Mouse (Mus musculus) cerebellum, adult 2 months (tissue): ENCODE results near the gene Colgalt1. TPM values are rescaled to one million over a fixed set of nuclear protein-coding genes. Genes with fewer than 3 reads are reported as not detected.

Experiments
- DNase-seq, 2 experiments: peaks; one replicate each; pipeline ENCODE4 v3.0.0; 2021
- H3K27ac ChIP-seq: fragments of 200-500 bp; 2 replicates; pipeline ENCODE4 v1.5.1; 2012; ENCODE audit warnings: low read length, control low read depth, inconsistent platforms; ENCODE audit not compliant: insufficient read depth
- H3K27me3 ChIP-seq: fragments of 200-500 bp; 2 replicates; pipeline ENCODE4 v1.6.1; 2012; ENCODE audit warnings: inconsistent platforms, mild to moderate bottlenecking, low read length, moderate library complexity; ENCODE audit not compliant: control insufficient read depth, insufficient read depth
- H3K4me1 ChIP-seq: fragments of 200-500 bp; 2 replicates; pipeline ENCODE4 v1.6.1; 2011; ENCODE audit warnings: low read length; ENCODE audit not compliant: control insufficient read depth, insufficient read depth
- H3K4me3 ChIP-seq: fragments of 200-500 bp; replicated peaks from 2 replicates; pipeline ENCODE3; 2011; ENCODE audit warnings: mild to moderate bottlenecking, low read depth, low read length, control low read depth; ENCODE audit not compliant: insufficient read depth
- CTCF ChIP-seq: fragments of 200-500 bp; IDR thresholded peaks from 2 replicates; pipeline ENCODE4 v1.5.1; 2011; ENCODE audit warnings: low read depth, mild to moderate bottlenecking, control low read depth, low read length, moderate library complexity, borderline replicate concordance; ENCODE audit not compliant: insufficient read depth
- POLR2A ChIP-seq: fragments of 200-500 bp; IDR thresholded peaks from 2 replicates; pipeline ENCODE4 v1.6.1; 2011; ENCODE audit warnings: low read length, control low read depth, borderline replicate concordance; ENCODE audit not compliant: insufficient read depth
- WGBS: fragments of 180-500 bp; shearing (Covaris S2); methylation state at CpG from one replicate; pipeline ENCODE4 v1.1.7; 2018; 5-methylcytosine and 5-hydroxymethylcytosine counted together
- polyA plus RNA-seq: library from polyadenylated mRNA; depleted of rRNA; stranded (reverse); fragments of >200 nt; gene quantifications from 2 replicates; pipeline ENCODE4 v1.2.3, GENCODE M21; 2012; rRNA removed

Colgalt1 gene
- polyA plus RNA-seq, result 74.1 and 77.6 TPM in 2 replicates

DNA sequence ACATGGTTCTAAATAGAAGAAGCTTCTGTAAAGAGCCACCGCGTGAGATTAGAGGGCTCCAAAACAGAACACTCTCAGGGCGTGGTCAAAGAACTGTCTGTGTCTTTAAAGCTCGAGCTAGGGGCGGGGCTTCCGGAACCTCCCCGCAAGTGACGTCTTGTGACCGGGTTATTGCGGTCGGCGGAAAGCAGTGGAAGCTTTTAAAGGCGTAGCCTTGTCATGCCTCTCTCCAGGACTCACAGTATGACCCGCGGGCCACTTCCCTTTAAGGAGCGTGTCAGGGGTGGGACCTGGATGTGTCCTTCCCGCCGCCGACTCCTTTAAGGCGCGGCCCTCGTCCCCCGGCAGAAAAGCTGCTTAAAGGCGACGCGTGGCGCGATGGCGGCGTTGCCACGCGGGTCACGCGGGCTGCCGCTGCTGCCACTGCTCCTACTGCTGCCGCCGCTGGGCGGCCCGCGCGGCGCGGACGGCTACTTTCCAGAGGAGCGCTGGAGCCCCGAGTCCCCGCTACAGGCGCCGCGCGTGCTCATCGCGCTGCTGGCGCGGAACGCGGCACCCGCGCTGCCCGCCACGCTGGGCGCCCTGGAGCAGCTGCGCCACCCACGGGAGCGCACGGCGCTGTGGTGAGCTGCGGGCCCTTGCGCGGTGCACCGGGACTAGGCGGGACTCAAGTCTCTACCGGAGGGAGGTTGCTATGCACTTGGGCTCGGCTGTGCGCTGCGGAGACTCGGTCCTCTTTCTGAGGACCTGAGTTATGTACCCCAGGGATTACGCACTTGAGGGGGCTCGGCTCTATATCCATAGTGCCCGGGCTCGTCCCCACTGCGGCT lies at the start of gene Colgalt1:
TSS of gene Colgalt1 (plus strand) at position 177 of the 830 bp plus-strand sequence.
- WGBS, result under 1% methylated on average over 81 of the region's 82 CpGs
- DNase-seq, result peak; percentile 98 to 99
- H3K4me3 ChIP-seq, result peak within 1 kb of the TSS; percentile 84
- peak within 1 kb of the TSS; percentile 56; the same call in 1 of the 2 replicates for H3K27ac ChIP-seq
- H3K27me3 ChIP-seq, result no peaks in the 10 kb centered on the region
- H3K4me1 ChIP-seq, result peaks cover 8% of the 10 kb centered on the region
- TF ChIP-seq CTCF (no peak), POLR2A (peak; percentile 48; the same call in 1 of the 2 replicates)

- peak; percentile 48 to 69 for DNase-seq
- WGBS, result 6% methylated on average over 15 of the region's 15 CpGs
Measured at GRCm38 (mm10) chr8:71561401-71561800, 49.4 kb upstream of the Colgalt1 start.

DNA sequence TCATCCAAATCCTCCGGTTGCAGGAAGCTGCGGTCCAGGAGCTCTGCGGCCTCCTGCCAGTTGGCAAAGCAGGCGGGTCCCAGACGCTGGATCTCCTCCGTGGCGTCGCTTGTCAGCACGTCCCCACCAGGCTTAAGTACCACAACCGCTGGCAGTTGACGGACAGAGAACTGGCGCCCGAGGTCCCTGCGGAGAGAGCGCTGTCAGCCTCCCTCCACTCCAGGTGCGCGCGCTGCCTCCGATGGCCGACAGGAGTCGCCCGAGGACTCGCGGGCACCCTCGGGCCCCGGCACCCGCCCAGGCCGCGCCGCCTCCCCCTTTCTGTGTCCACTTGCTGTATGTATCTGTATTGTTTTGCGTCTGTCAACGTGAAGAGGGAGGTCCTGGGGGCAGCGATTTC lies 48.0 kb upstream of the Colgalt1 start:
- TF ChIP-seq CTCF (peak; percentile 67), POLR2A (no peak)
- peak; percentile 76 to 84 for DNase-seq
- peak overlapping the region; percentile 58 for H3K4me3 ChIP-seq
- under 1% methylated on average over 33 of the region's 33 CpGs for WGBS
- H3K27me3 ChIP-seq, result peaks cover 3% of the 10 kb centered on the region; the same call in 1 of the 2 replicates
- no peak overlapping the region for H3K27ac ChIP-seq
- no peaks in the 10 kb centered on the region for H3K4me1 ChIP-seq

More at GRCm38 (mm10) chr8:71561401-71561800, 49.4 kb upstream of the Colgalt1 start:
- peaks cover 3% of the 10 kb centered on the region; the same call in 1 of the 2 replicates for H3K27me3 ChIP-seq
- no peak overlapping the region for H3K27ac ChIP-seq
- no peak overlapping the region for H3K4me3 ChIP-seq
- TF ChIP-seq POLR2A, result no peak
- TF ChIP-seq CTCF, result peak; percentile 94
- no peaks in the 10 kb centered on the region for H3K4me1 ChIP-seq

GRCm38 (mm10) chr8:71563992-71564391 lies 46.8 kb upstream of the Colgalt1 start:
- WGBS, result 90% methylated on average over 4 of the region's 4 CpGs
- peak; percentile 36; the same call in 1 of the 2 replicates for TF ChIP-seq CTCF
- no peak for TF ChIP-seq POLR2A
- no peaks in the 10 kb centered on the region for H3K27me3 ChIP-seq
- H3K4me3 ChIP-seq, result no peak overlapping the region
- no peak overlapping the region for H3K27ac ChIP-seq
- H3K4me1 ChIP-seq, result no peaks in the 10 kb centered on the region
- no peak for DNase-seq

DNA sequence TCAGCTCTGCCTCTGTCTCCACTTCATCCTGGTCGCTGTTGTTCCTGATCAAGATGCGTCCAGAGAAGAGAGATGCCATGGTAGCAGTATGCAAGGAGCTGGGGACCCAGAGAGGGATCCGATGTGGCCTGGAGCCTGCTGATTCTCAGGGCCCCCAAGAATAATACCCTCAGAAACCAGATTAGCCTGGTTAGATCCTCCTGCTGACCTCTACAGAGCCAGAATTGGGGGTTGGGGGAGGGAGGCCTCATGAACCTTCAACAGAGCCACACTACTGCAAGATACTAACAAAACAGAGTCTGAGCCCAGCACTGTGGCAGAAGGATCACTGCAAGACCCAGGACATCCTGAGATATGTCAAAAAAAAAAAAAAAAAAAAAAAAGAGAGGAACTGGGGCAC lies 44.3 kb upstream of the Colgalt1 start, which contains the start of gene Nxnl1:
TSS of gene Nxnl1 (minus strand) at position 101 of the 400 bp plus-strand sequence.
- Histone ChIP-seq H3K4me3 (no peak within 1 kb of the TSS), H3K27me3 (no peaks in the 10 kb centered on the region), H3K27ac (no peak within 1 kb of the TSS), H3K4me1 (no peaks in the 10 kb centered on the region; the same call in 1 of the 2 replicates)
- 79% methylated on average over 3 of the region's 3 CpGs for WGBS
- no peak for TF ChIP-seq POLR2A
- no peak for TF ChIP-seq CTCF
- no peak for DNase-seq

DNA sequence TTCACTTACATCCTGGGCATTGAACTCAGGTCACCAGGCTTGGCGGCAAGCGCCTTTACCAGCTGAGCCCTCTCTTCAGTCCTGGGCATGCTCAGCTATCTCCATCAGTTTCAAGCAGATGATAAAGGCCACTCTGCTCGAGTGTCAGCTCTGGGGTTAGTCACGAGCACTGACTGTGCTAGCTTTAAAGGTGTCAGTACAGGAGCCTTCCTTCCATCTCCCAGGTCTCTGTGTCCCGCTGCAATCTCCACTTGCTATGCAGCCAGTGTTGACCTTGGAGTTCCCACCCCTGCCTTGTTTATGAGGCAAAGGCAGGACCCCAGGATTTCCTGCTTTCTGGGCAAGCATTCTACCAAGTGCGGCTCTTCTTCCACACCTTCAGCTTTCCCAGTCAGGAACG lies 43.2 kb upstream of the Colgalt1 start:
- Histone ChIP-seq H3K4me1 (peaks cover 6% of the 10 kb centered on the region), H3K27ac (no peak overlapping the region), H3K27me3 (no peaks in the 10 kb centered on the region), H3K4me3 (no peak overlapping the region)
- TF ChIP-seq POLR2A, result no peak
- TF ChIP-seq CTCF, result no peak
- WGBS, result 85% methylated on average over 7 of the region's 7 CpGs
- DNase-seq, result no peak

GRCm38 (mm10) chr8:71568387-71568937 lies 42.3 kb upstream of the Colgalt1 start, which contains the start of gene Slc27a1:
Slc27a1 (plus strand) TSS chr8:71568882.
- TF ChIP-seq POLR2A, result no peak
- no peak for TF ChIP-seq CTCF
- DNase-seq, result peak; percentile 66 to 69
- Histone ChIP-seq H3K4me1 (peaks cover 6% of the 10 kb centered on the region), H3K27me3 (no peaks in the 10 kb centered on the region), H3K27ac (peak within 1 kb of the TSS; percentile 87), H3K4me3 (peak within 1 kb of the TSS; percentile 92)
- 9% methylated on average over 13 of the region's 13 CpGs for WGBS

GRCm38 (mm10) chr8:71568941-71569340 lies 41.9 kb upstream of the Colgalt1 start:
- DNase-seq, result peak; percentile 40 to 47
- H3K4me3 ChIP-seq, result peak overlapping the region; percentile 92
- H3K27me3 ChIP-seq, result no peaks in the 10 kb centered on the region
- TF ChIP-seq POLR2A (no peak), CTCF (no peak)
- H3K4me1 ChIP-seq, result peaks cover 6% of the 10 kb centered on the region
- WGBS, result 8% methylated on average over 6 of the region's 6 CpGs
- peak overlapping the region; percentile 17 for H3K27ac ChIP-seq
